Mouse (Mus musculus): ENCODE measurements around the gene Shld2.

GRCm38 (mm10) chr14:34345771-34346566, 35.7 kb upstream of the Shld2 start:
- TF ChIP-seq EP300 (IDR thresholded peaks at IDR 0.05; ENCODE audit: low read depth) (no peak), CTCF (IDR thresholded peaks at IDR 0.05; ENCODE audit: low read depth) (no peak)
